Mouse (Mus musculus): ENCODE measurements around the gene Defb25. TPM values are rescaled to one million over a fixed set of nuclear protein-coding genes. Genes with fewer than 3 reads are reported as not detected.

Gene Defb25
- polyA plus RNA-seq, 1 experiment from 2014 or later, result not detected

- H3K27me3 ChIP-seq, result no peaks in the 10 kb centered on the region
- TF ChIP-seq CTCF (IDR thresholded peaks at IDR 0.05), result no peak
- in situ Hi-C loops (cut with MboI; ENCODE audit: low pct_unique_long_range_greater_than_20kb), result no loop called here
- CTCF ChIA-PET, result no interaction called here
- POLR2A ChIA-PET, result no interaction called here
- DNase-seq (ENCODE audit: low read depth, low spot score) (no peak), ATAC-seq (no peak)
Observed at GRCm38 (mm10) chr2:152626774-152627591, 4.1 kb upstream of the Defb25 start, which contains the start of gene Rem1. Gene Rem1 (plus strand): TSS chr2:152626951.

GRCm38 (mm10) chr2:152625256-152625655 is 2.4 kb upstream of the Defb25 start:
- in situ Hi-C loops (cut with MboI; ENCODE audit: low pct_unique_long_range_greater_than_20kb), result no loop called here
- no peaks in the 10 kb centered on the region for H3K27me3 ChIP-seq
- no peak for DNase-seq (ENCODE audit: low read depth, low spot score)
- ChIA-PET POLR2A (no interaction called here), CTCF (interaction anchor here (1.1 kb wide), 1 partner anchor 45 kb away, joined by 5 read pairs; no protein-coding TSS in a partner anchor)
- no peak for ATAC-seq
- no peak for TF ChIP-seq CTCF (IDR thresholded peaks at IDR 0.05)

- ChIA-PET CTCF (no interaction called here), POLR2A (no interaction called here)
- TF ChIP-seq CTCF (IDR thresholded peaks at IDR 0.05), result no peak
- in situ Hi-C loops (cut with MboI; ENCODE audit: low pct_unique_long_range_greater_than_20kb), result no loop called here
- H3K27me3 ChIP-seq, result no peaks in the 10 kb centered on the region
- ATAC-seq (no peak), DNase-seq (ENCODE audit: low read depth, low spot score) (no peak)
Observed at GRCm38 (mm10) chr2:152624566-152624965, 1.7 kb upstream of the Defb25 start.

- TF ChIP-seq CTCF (IDR thresholded peaks at IDR 0.05), result no peak
- no peak for ATAC-seq
- in situ Hi-C loops (cut with MboI; ENCODE audit: low pct_unique_long_range_greater_than_20kb), result no loop called here
- H3K27me3 ChIP-seq, result no peaks in the 10 kb centered on the region
- ChIA-PET CTCF (interaction anchor here (0.9 to 1.5 kb wide), 4 partner anchors 12 to 46 kb away, joined by 3 to 4 read pairs (median 3); no protein-coding TSS in a partner anchor), POLR2A (interaction anchor here (0.6 kb wide), 1 partner anchor 49 kb away, joined by 3 read pairs; no protein-coding TSS in a partner anchor)
- DNase-seq (ENCODE audit: low read depth, low spot score), result no peak
Observed at GRCm38 (mm10) chr2:152622151-152622550, 702 bp downstream of the Defb25 start.

- ChIA-PET POLR2A (no interaction called here), CTCF (interaction anchor here (1.4 kb wide), 1 partner anchor 30 kb away, joined by 3 read pairs; no protein-coding TSS in a partner anchor)
- in situ Hi-C loops (cut with MboI; ENCODE audit: low pct_unique_long_range_greater_than_20kb), result no loop called here
- TF ChIP-seq CTCF (IDR thresholded peaks at IDR 0.05), result no peak
- no peaks in the 10 kb centered on the region for H3K27me3 ChIP-seq
- DNase-seq (ENCODE audit: low read depth, low spot score), result no peak
- ATAC-seq, result no peak
Observed at GRCm38 (mm10) chr2:152620367-152621134, 2.3 kb downstream of the Defb25 start.

GRCm38 (mm10) chr2:152617374-152617773 is 5.5 kb downstream of the Defb25 start:
- no peak for TF ChIP-seq CTCF (IDR thresholded peaks at IDR 0.05)
- no peak for DNase-seq (ENCODE audit: low read depth, low spot score)
- in situ Hi-C loops (cut with MboI; ENCODE audit: low pct_unique_long_range_greater_than_20kb), result loop anchor here (5.0 to 10.0 kb wide), 3 partner anchors 40 to 215 kb away; partner anchors contain the start of gene Bcl2l1
- ChIA-PET POLR2A (no interaction called here), CTCF (interaction anchor here (1.2 to 3.7 kb wide), 2 partner anchors 26 to 53 kb away, joined by 4 to 23 read pairs; partner anchors contain the start of gene H13)
- no peaks in the 10 kb centered on the region for H3K27me3 ChIP-seq
- no peak for ATAC-seq

- ChIA-PET CTCF (interaction anchor here (1.2 to 3.7 kb wide), 9 partner anchors 10 to 62 kb away, joined by 4 to 23 read pairs (median 6); partner anchors contain the start of genes Defb36 and H13), POLR2A (no interaction called here)
- no peak for TF ChIP-seq CTCF (IDR thresholded peaks at IDR 0.05)
- ATAC-seq (no peak), DNase-seq (ENCODE audit: low read depth, low spot score) (no peak)
- no peaks in the 10 kb centered on the region for H3K27me3 ChIP-seq
- in situ Hi-C loops (cut with MboI; ENCODE audit: low pct_unique_long_range_greater_than_20kb), result loop anchor here (5.0 to 10.0 kb wide), 3 partner anchors 41 to 216 kb away; partner anchors contain the start of gene Bcl2l1
Observed at GRCm38 (mm10) chr2:152616470-152616869, 6.4 kb downstream of the Defb25 start.

GRCm38 (mm10) chr2:152615563-152615962 is 7.3 kb downstream of the Defb25 start:
- peak; percentile 89 for TF ChIP-seq CTCF (IDR thresholded peaks at IDR 0.05)
- DNase-seq (ENCODE audit: low read depth, low spot score) (peak; percentile 31), ATAC-seq (peak; percentile 69)
- ChIA-PET POLR2A (no interaction called here), CTCF (interaction anchor here (0.6 to 3.7 kb wide), 19 partner anchors 9 to 168 kb away, joined by 3 to 23 read pairs (median 4); partner anchors contain the start of genes Defb36 and H13)
- H3K27me3 ChIP-seq, result no peaks in the 10 kb centered on the region
- in situ Hi-C loops (cut with MboI; ENCODE audit: low pct_unique_long_range_greater_than_20kb), result loop anchor here (5.0 to 10.0 kb wide), 3 partner anchors 42 to 217 kb away; partner anchors contain the start of gene Bcl2l1

- ATAC-seq (no peak), DNase-seq (ENCODE audit: low read depth, low spot score) (no peak)
- H3K27me3 ChIP-seq, result no peaks in the 10 kb centered on the region
- ChIA-PET CTCF (interaction anchor here (0.6 to 1.6 kb wide), 5 partner anchors 32 to 155 kb away, joined by 3 to 8 read pairs (median 3); no protein-coding TSS in a partner anchor), POLR2A (no interaction called here)
- in situ Hi-C loops (cut with MboI; ENCODE audit: low pct_unique_long_range_greater_than_20kb), result loop anchor here (10.0 kb wide), 1 partner anchor 133 kb away; no protein-coding TSS in a partner anchor
- no peak for TF ChIP-seq CTCF (IDR thresholded peaks at IDR 0.05)
Observed at GRCm38 (mm10) chr2:152612193-152612592, 10.7 kb downstream of the Defb25 start.

- POLR2A ChIA-PET, result no interaction called here
- ATAC-seq (no peak), DNase-seq (ENCODE audit: low read depth, low spot score) (no peak)
Observed at GRCm38 (mm10) chr2:152608719-152609118, 14.1 kb downstream of the Defb25 start.

More at GRCm38 (mm10) chr2:152608719-152609118, 14.1 kb downstream of the Defb25 start:
- TF ChIP-seq CTCF (IDR thresholded peaks at IDR 0.05), result peak; percentile 28
- CTCF ChIA-PET, result no interaction called here
- no peaks in the 10 kb centered on the region for H3K27me3 ChIP-seq
- in situ Hi-C loops (cut with MboI; ENCODE audit: low pct_unique_long_range_greater_than_20kb), result no loop called here
